Mouse (Mus musculus) midbrain, embryonic 16.5 days (tissue): Measurements from ENCODE around the gene Evc. TPM values are rescaled to one million over a fixed set of nuclear protein-coding genes. Genes with fewer than 3 reads are reported as not detected.
A peak's percentile ranks its signal among the peaks of the same experiment; 100 is the strongest.

ENCODE experiments used
- ATAC-seq: fragments of 200-750 bp; cut with Nextera tagmentation; 2 replicates; pipeline ENCODE4 v1.8.0; 2017; ENCODE audit warnings: moderate TSS enrichment
- H3K27ac ChIP-seq: fragments of 300-500 bp; sonication (generic); 2 replicates; pipeline ENCODE4 v1.5.1; 2014; ENCODE audit warnings: mild to moderate bottlenecking, low read length, mixed read lengths
- H3K27me3 ChIP-seq: fragments of 300-500 bp; sonication (generic); 2 replicates; pipeline ENCODE4 v1.6.1; 2014; ENCODE audit warnings: low read depth, low read length, mixed read lengths; ENCODE audit not compliant: control insufficient read depth, insufficient read depth
- H3K36me3 ChIP-seq: fragments of 300-500 bp; sonication (generic); 2 replicates; pipeline ENCODE4 v1.6.1; 2014; ENCODE audit warnings: mild to moderate bottlenecking, low read length, moderate library complexity, mixed read lengths; ENCODE audit not compliant: control insufficient read depth, insufficient read depth
- H3K4me1 ChIP-seq: fragments of 300-500 bp; sonication (generic); 2 replicates; pipeline ENCODE4 v1.6.1; 2014; ENCODE audit warnings: mild to moderate bottlenecking, low read length, mixed read lengths; ENCODE audit not compliant: control insufficient read depth, insufficient read depth
- H3K4me2 ChIP-seq: fragments of 300-500 bp; sonication (generic); 2 replicates; pipeline ENCODE4 v1.6.1; 2014; ENCODE audit warnings: mild to moderate bottlenecking, low read length, mixed read lengths
- H3K4me3 ChIP-seq: fragments of 300-500 bp; sonication (generic); 2 replicates; pipeline ENCODE4 v1.5.1; 2014; ENCODE audit warnings: low read depth, mild to moderate bottlenecking, low read length, moderate library complexity, mixed read lengths
- H3K9ac ChIP-seq: fragments of 300-500 bp; sonication (generic); 2 replicates; pipeline ENCODE4 v1.6.1; 2014; ENCODE audit warnings: low read depth, low read length, mixed read lengths
- H3K9me3 ChIP-seq: fragments of 300-500 bp; sonication (generic); replicated peaks from 2 replicates; pipeline ENCODE4 v1.6.1; 2014; ENCODE audit warnings: mild to moderate bottlenecking, low read length, mixed read lengths; ENCODE audit not compliant: control insufficient read depth, poor library complexity, severe bottlenecking
- WGBS: fragments of 180-500 bp; shearing (Covaris S2); extraction: QIAGEN DNeasy Blood & Tissue Kit; methylation state at CpG from one replicate; pipeline ENCODE4 v1.1.7; 2014; 5-methylcytosine and 5-hydroxymethylcytosine counted together
- polyA plus RNA-seq: library from polyadenylated mRNA; unstranded; fragments of >200 nt; fragmentation: Nextera tagmentation; extraction: Ambion mirVana; gene quantifications from 2 replicates; pipeline ENCODE4 v1.2.1, GENCODE M21; 2015

Gene Evc
- 3.5 and 3.6 TPM in 2 replicates for polyA plus RNA-seq

- Histone ChIP-seq H3K4me3 (peak within 1 kb of the TSS; percentile 60), H3K27ac (no peak within 1 kb of the TSS), H3K4me1 (peaks cover 9% of the 10 kb centered on the region; the same call in 1 of the 2 replicates), H3K9ac (peak within 1 kb of the TSS; percentile 66), H3K27me3 (peaks cover 4% of the 10 kb centered on the region), H3K4me2 (peak within 1 kb of the TSS; percentile 99), H3K9me3 (no peaks in the 10 kb centered on the region), H3K36me3 (no peaks in the 10 kb centered on the region)
- WGBS = under 1% methylated on average over 45 of the region's 48 CpGs
- peak; percentile 61 for ATAC-seq
Observed at GRCm38 (mm10) chr5:37336485-37337105, at the start of gene Evc. Gene Evc (minus strand): TSS chr5:37336894.

GRCm38 (mm10) chr5:37383570-37383969, 46.9 kb upstream of the Evc start:
- H3K27ac ChIP-seq = no peak overlapping the region
- H3K9me3 ChIP-seq = no peaks in the 10 kb centered on the region
- no peak for ATAC-seq
- 92% methylated on average over 3 of the region's 3 CpGs for WGBS
- no peak overlapping the region for H3K4me2 ChIP-seq
- no peaks in the 10 kb centered on the region; the same call in 1 of the 2 replicates for H3K4me1 ChIP-seq
- no peak overlapping the region for H3K4me3 ChIP-seq
- no peaks in the 10 kb centered on the region for H3K27me3 ChIP-seq
- H3K9ac ChIP-seq = no peak overlapping the region
- no peaks in the 10 kb centered on the region for H3K36me3 ChIP-seq

DNA sequence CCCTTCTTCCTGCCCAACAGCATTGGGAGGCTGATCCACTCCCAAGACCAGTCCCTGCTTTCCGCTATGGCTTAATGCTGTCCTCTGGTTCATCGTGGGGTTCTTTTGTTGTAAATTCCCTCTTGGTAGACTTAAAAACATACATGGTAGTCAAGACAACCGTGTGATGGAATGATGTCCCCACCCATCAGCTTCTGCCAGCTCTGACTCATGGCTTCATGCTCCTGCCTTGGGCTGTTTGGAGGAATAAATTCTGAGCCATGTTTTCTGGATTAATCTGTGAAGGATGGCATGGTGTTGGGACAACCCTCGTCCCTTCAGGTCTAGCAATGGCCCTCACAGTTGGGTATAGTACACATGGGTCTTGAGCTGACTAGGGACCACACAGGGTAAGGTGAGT, 43.9 kb upstream of the Evc start:
- 85% methylated on average over 4 of the region's 4 CpGs for WGBS
- no peak for ATAC-seq

GRCm38 (mm10) chr5:37377376-37377775, 40.7 kb upstream of the Evc start:
- 78% methylated on average over 7 of the region's 7 CpGs for WGBS
- Histone ChIP-seq H3K9ac (no peak overlapping the region), H3K4me3 (no peak overlapping the region), H3K9me3 (no peaks in the 10 kb centered on the region), H3K36me3 (no peaks in the 10 kb centered on the region), H3K27ac (no peak overlapping the region), H3K27me3 (no peaks in the 10 kb centered on the region), H3K4me1 (no peaks in the 10 kb centered on the region; the same call in 1 of the 2 replicates), H3K4me2 (no peak overlapping the region)
- no peak for ATAC-seq

More for the DNA sequence above, 43.9 kb upstream of the Evc start:
- Histone ChIP-seq H3K27me3 (no peaks in the 10 kb centered on the region), H3K9ac (no peak overlapping the region), H3K4me1 (no peaks in the 10 kb centered on the region; the same call in 1 of the 2 replicates), H3K4me3 (no peak overlapping the region), H3K36me3 (no peaks in the 10 kb centered on the region), H3K27ac (no peak overlapping the region), H3K9me3 (no peaks in the 10 kb centered on the region), H3K4me2 (no peak overlapping the region)

GRCm38 (mm10) chr5:37368796-37369195, 32.1 kb upstream of the Evc start:
- no peak overlapping the region for H3K4me2 ChIP-seq

DNA sequence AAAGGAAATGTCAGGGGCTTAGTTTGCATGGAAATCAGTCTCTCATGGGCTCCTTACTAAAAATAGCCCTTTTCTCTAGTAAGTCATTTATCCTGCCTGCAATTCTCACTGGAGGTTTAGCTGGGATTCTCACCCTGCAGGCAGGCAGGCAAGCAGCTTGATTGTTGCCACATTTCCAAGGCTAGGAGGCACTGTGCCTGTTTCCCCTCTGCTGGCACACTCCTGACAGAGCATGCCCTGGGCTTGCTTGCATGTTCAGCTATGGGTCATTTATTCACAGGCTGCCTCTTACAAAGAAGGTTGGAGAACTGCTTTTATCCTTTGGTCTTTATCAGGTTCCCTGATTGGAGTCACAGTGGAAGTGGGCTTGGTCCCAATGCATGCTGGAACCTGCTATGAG, 29.1 kb upstream of the Evc start:
- no peak overlapping the region for H3K9ac ChIP-seq
- H3K27me3 ChIP-seq = no peaks in the 10 kb centered on the region
- H3K9me3 ChIP-seq = no peaks in the 10 kb centered on the region
- H3K4me2 ChIP-seq = no peak overlapping the region
- ATAC-seq = peak; percentile 71; the same call in 1 of the 2 replicates
- peak overlapping the region; percentile 73 for H3K27ac ChIP-seq
- peaks cover 11% of the 10 kb centered on the region for H3K4me1 ChIP-seq
- H3K4me3 ChIP-seq = no peak overlapping the region
- H3K36me3 ChIP-seq = no peaks in the 10 kb centered on the region

More at GRCm38 (mm10) chr5:37368796-37369195, 32.1 kb upstream of the Evc start:
- Histone ChIP-seq H3K9ac (no peak overlapping the region), H3K27ac (no peak overlapping the region), H3K4me3 (no peak overlapping the region), H3K36me3 (no peaks in the 10 kb centered on the region), H3K4me1 (peaks cover 11% of the 10 kb centered on the region), H3K9me3 (no peaks in the 10 kb centered on the region), H3K27me3 (no peaks in the 10 kb centered on the region)
- no peak for ATAC-seq
- 88% methylated on average over 8 of the region's 8 CpGs for WGBS

DNA sequence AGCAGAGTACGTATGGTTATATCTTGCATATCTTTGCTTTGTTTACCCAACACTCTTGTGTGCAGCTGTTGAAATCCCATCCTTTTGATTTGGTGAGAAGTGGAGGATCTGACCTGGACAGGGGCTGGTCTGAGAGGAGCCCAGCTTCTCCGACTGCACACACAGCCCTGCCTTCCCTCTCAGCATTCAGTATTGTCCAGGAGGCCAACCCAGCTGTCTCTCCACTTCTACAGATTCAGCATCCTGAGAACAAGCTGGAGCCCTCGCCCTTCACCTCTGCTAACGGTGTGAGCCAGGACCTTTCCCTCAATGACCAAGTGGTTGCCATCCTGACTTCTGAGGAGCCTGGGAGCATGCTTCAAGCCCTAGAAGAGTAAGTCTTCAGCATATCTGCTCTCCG, 26.6 kb upstream of the Evc start:
- Histone ChIP-seq H3K9ac (no peak overlapping the region), H3K4me3 (no peak overlapping the region), H3K27ac (no peak overlapping the region), H3K9me3 (no peaks in the 10 kb centered on the region), H3K27me3 (no peaks in the 10 kb centered on the region), H3K4me1 (peaks cover 11% of the 10 kb centered on the region), H3K36me3 (no peaks in the 10 kb centered on the region), H3K4me2 (no peak overlapping the region)
- 93% methylated on average over 5 of the region's 5 CpGs for WGBS
- no peak for ATAC-seq

DNA sequence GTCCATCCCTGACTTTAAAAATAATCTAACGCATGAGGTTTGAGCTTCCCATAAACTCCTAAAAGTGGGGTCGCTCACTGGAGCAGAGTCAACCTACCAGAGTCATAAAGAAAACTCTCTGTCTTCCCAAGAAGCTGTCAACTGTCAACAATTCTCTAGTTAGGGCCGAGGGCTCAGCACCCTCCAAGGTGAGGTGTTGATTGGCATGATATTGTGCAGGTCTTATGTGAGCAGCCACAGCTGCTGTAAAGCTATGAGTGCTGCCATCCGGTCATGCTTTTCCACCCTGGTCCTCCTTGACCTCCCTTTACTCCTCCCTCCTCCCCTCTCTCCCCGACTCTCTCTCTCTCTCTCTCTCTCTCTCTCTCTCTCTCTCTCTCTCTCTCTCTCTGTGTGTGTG, 25.9 kb upstream of the Evc start:
- Histone ChIP-seq H3K36me3 (no peaks in the 10 kb centered on the region), H3K4me2 (no peak overlapping the region), H3K27ac (no peak overlapping the region), H3K27me3 (no peaks in the 10 kb centered on the region), H3K4me3 (no peak overlapping the region), H3K9me3 (no peaks in the 10 kb centered on the region), H3K9ac (no peak overlapping the region), H3K4me1 (peaks cover 11% of the 10 kb centered on the region)
- WGBS = 88% methylated on average over 5 of the region's 5 CpGs
- ATAC-seq = no peak

- 49% methylated on average over 8 of the region's 8 CpGs for WGBS
Observed at GRCm38 (mm10) chr5:37356027-37356426, 19.3 kb upstream of the Evc start.

More at GRCm38 (mm10) chr5:37356027-37356426, 19.3 kb upstream of the Evc start:
- no peak overlapping the region for H3K9ac ChIP-seq
- no peaks in the 10 kb centered on the region for H3K36me3 ChIP-seq
- no peaks in the 10 kb centered on the region for H3K4me1 ChIP-seq
- no peak overlapping the region for H3K4me3 ChIP-seq
- ATAC-seq = no peak
- H3K4me2 ChIP-seq = no peak overlapping the region
- no peak overlapping the region for H3K27ac ChIP-seq
- no peaks in the 10 kb centered on the region for H3K27me3 ChIP-seq
- no peaks in the 10 kb centered on the region for H3K9me3 ChIP-seq
